Mouse (Mus musculus): ENCODE data around the gene Cypt1.

The Cypt1 gene

DNA sequence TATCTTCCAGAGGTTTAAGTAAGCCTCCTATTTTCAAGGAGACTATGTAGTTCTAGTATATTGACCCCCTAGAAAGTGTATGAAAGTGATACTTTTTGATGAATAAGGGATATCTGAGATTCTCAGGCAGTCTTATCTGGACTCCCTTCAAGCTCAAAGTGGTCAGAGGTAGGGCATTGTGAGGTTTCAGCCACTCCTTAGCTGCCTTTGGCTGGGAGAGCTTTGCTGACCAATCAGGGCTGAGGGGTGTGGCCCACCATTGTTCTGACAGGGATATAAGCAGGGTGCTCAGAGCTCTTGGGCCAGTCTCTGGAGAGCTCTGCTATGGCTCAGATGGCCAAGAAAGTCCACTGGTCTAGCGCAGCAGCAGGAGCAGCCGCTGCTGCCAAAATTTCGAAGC lies at the start of gene Cypt1:
Gene Cypt1, plus strand, starts transcription at position 301 of the 400 bp plus-strand sequence.
- CTCF ChIA-PET: no interaction called here

GRCm38 (mm10) chrX:16546806-16547205 lies 24.1 kb downstream of the Cypt1 start:
- CTCF ChIA-PET: no interaction called here

DNA sequence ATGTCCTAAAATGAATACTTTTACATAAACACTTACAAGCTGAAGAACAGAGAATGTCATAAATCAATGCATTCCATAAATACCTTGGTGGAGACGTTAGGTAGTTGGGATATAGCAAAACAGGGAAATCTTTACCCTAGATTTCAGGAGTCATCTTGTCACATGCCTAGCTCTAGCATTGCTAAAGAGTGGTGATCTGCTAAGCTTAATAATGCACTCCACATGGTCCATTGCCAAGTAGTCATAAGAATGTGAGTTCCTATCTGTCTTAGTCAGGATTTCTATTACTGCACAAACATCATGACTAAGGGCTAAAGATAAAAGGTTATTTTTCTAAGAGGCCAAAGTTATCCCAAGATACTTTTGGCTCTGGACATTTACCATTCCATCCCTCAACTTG lies 34.4 kb downstream of the Cypt1 start:
- CTCF ChIA-PET: no interaction called here

DNA sequence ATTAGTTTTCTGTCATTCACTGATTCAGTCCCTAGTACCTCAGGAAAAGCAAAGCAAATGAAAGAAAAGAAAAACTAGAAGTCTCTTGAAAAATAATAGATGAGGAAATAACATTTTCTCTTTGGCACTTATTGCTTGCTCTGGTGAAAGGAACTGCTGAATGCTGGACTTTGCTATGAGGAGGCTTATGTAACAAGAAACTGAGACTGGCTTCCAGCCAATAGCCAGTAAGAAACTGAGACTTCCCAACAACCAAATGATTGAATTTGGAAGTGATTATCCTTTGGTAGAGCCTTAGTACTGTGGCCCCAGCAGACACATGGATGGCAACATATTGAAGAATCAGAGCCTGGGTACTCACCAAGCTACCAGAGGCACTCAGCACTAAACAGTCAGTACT lies 35.8 kb downstream of the Cypt1 start:
- CTCF ChIA-PET: no interaction called here
